22 mouse cellular contexts compared by ENCODE assay signal in the genomic region with DNA sequence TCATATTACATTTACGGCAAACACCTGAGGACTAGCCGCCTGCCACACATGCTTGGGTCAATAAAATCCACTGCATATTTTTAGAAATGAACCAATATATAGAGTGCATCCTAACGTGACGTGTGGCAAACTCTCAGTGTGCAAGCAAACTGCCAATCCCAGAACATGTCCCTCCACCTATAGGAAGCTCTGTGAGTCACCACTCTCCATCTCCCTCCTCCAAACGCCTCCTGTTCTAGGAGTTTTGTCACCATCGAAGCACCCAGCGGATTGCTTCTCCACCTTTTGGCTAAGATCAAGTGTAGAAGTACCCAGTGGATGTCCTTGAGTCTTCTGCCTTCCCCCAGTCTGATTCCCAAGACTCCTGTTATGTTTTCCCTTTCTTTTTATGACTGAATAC.
"Had no signal": no experiment of that assay in that cellular context is flagged by ENCODE, and none has a peak within 500 bp of the region (broad histone marks: within the 10 kb centered on the region; RNA-seq: fewer than 3 reads in every experiment).

No protein-coding gene starts in this region.

- DNase-seq: heart, postnatal 10 days; heart, postnatal 14 days; heart, postnatal 36 days; heart, postnatal 4 days; kidney, adult 11 months; kidney, adult 18-20 months; kidney, adult 2 months; kidney, adult 8-10 months; kidney, adult 9 months; kidney, postnatal 10 days; kidney, postnatal 14 days; kidney, postnatal 25 days; kidney, postnatal 36 days; kidney, postnatal 4 days; layer of hippocampus, adult 9-11 months; layer of hippocampus, postnatal 36 days had no signal

- ATAC-seq: hindbrain, embryonic 16.5 days; hindbrain, postnatal 0 days; inflammation-experienced regulatory T-cells, adult 6 months; intestine, embryonic 15.5 days; intestine, embryonic 16.5 days; intestine, postnatal 0 days had no signal
